Mouse (Mus musculus) lung, postnatal 0 days (tissue): Measurements from ENCODE around the gene Cplx3. TPM values are rescaled to one million over a fixed set of nuclear protein-coding genes. Genes with fewer than 3 reads are reported as not detected.

Experiments
- ATAC-seq: fragments of 200-750 bp; cut with Nextera tagmentation; 2 replicates; pipeline ENCODE4 v1.8.0; 2017; ENCODE audit warnings: moderate library complexity
- DNase-seq: peaks from one replicate; pipeline ENCODE4 v3.0.0-alpha.2; 2016; ENCODE audit warnings: low spot score
- H3K27ac ChIP-seq: fragments of 300-500 bp; sonication (generic); 2 replicates; pipeline ENCODE4 v1.5.1; 2014; ENCODE audit warnings: antibody characterized with exemption, mild to moderate bottlenecking, low read length, mixed read lengths
- H3K27me3 ChIP-seq: fragments of 300-500 bp; sonication (generic); replicated peaks from 2 replicates; pipeline ENCODE4 v1.6.1; 2014; ENCODE audit warnings: low read length, mixed read lengths; ENCODE audit not compliant: insufficient read depth
- H3K36me3 ChIP-seq: fragments of 300-500 bp; sonication (generic); 2 replicates; pipeline ENCODE4 v1.6.1; 2014; ENCODE audit warnings: low read length, mixed read lengths; ENCODE audit not compliant: insufficient read depth
- H3K4me1 ChIP-seq: fragments of 300-500 bp; sonication (generic); 2 replicates; pipeline ENCODE4 v1.6.1; 2014; ENCODE audit warnings: antibody characterized with exemption, low read depth, low read length, mixed read lengths; ENCODE audit not compliant: insufficient read depth
- H3K4me2 ChIP-seq: fragments of 300-500 bp; sonication (generic); replicated peaks from 2 replicates; pipeline ENCODE4 v1.6.1; 2014; ENCODE audit warnings: low read depth, mild to moderate bottlenecking, low read length, moderate library complexity, mixed read lengths
- H3K4me3 ChIP-seq: fragments of 300-500 bp; sonication (generic); 2 replicates; pipeline ENCODE4 v1.5.1; 2014; ENCODE audit warnings: low read depth, low read length
- H3K9ac ChIP-seq: fragments of 300-500 bp; sonication (generic); replicated peaks from 2 replicates; pipeline ENCODE4 v1.6.1; 2014; ENCODE audit warnings: low read depth, mild to moderate bottlenecking
- H3K9me3 ChIP-seq: fragments of 300-500 bp; sonication (generic); 2 replicates; pipeline ENCODE4 v1.6.1; 2016; ENCODE audit warnings: low read length, mixed read lengths
- CTCF ChIP-seq: IDR thresholded peaks from 2 replicates; pipeline ENCODE4 v1.5.1; 2016; ENCODE audit warnings: antibody characterized with exemption, mild to moderate bottlenecking
- EP300 ChIP-seq: IDR thresholded peaks from 2 replicates; pipeline ENCODE4 v1.6.1; 2016; ENCODE audit warnings: antibody characterized with exemption, mild to moderate bottlenecking, control low read depth
- WGBS: fragments of 180-500 bp; shearing (Covaris S2); extraction: QIAGEN DNeasy Blood & Tissue Kit; methylation state at CpG from one replicate; pipeline ENCODE4 v1.1.7; 2014; 5-methylcytosine and 5-hydroxymethylcytosine counted together
- polyA plus RNA-seq: library from polyadenylated mRNA; unstranded; fragments of >200 nt; fragmentation: Nextera tagmentation; extraction: Ambion mirVana; gene quantifications from 2 replicates; pipeline ENCODE4 v1.2.1, GENCODE M21; 2015

Gene Cplx3
- polyA plus RNA-seq, 1 experiment from 2014 or later: not detected

- H3K4me1 ChIP-seq: peaks cover 34% of the 10 kb centered on the region
- no peak for ATAC-seq
- peak overlapping the region; percentile 93 for H3K4me3 ChIP-seq
- 0% methylated on average over 16 of the region's 18 CpGs for WGBS
- H3K27me3 ChIP-seq: no peaks in the 10 kb centered on the region
- H3K4me2 ChIP-seq: peak overlapping the region; percentile 94
- H3K9me3 ChIP-seq: no peaks in the 10 kb centered on the region
- no peak for TF ChIP-seq EP300
- no peak for DNase-seq
- H3K36me3 ChIP-seq: no peaks in the 10 kb centered on the region
- peak overlapping the region; percentile 94 for H3K9ac ChIP-seq
- H3K27ac ChIP-seq: peak overlapping the region; percentile 96
These were observed 38.4 kb upstream of the Cplx3 start for GRCm38 (mm10) chr9:57644442-57644943.

GRCm38 (mm10) chr9:57643856-57644180 is 37.7 kb upstream of the Cplx3 start:
- peak overlapping the region; percentile 93 for H3K4me3 ChIP-seq
- H3K36me3 ChIP-seq: no peaks in the 10 kb centered on the region
- no peaks in the 10 kb centered on the region for H3K27me3 ChIP-seq
- peak overlapping the region; percentile 43; the same call in 1 of the 2 replicates for H3K27ac ChIP-seq
- TF ChIP-seq EP300: no peak
- no peak for DNase-seq
- no peak for ATAC-seq
- 23% methylated on average over 7 of the region's 7 CpGs for WGBS
- H3K9me3 ChIP-seq: no peaks in the 10 kb centered on the region
- H3K4me1 ChIP-seq: peaks cover 41% of the 10 kb centered on the region
- peak overlapping the region; percentile 19; the same call in 1 of the 2 replicates for H3K9ac ChIP-seq
- peak overlapping the region; percentile 94 for H3K4me2 ChIP-seq

GRCm38 (mm10) chr9:57643169-57643855 is 37.2 kb upstream of the Cplx3 start:
- peak overlapping the region; percentile 94 for H3K4me2 ChIP-seq
- H3K36me3 ChIP-seq: no peaks in the 10 kb centered on the region
- H3K27ac ChIP-seq: peak overlapping the region; percentile 43; the same call in 1 of the 2 replicates
- ATAC-seq (no peak), DNase-seq (no peak)
- WGBS: 66% methylated on average over 9 of the region's 9 CpGs
- peak overlapping the region; percentile 19; the same call in 1 of the 2 replicates for H3K9ac ChIP-seq
- no peaks in the 10 kb centered on the region for H3K9me3 ChIP-seq
- peak overlapping the region; percentile 93 for H3K4me3 ChIP-seq
- TF ChIP-seq CTCF: no peak
- TF ChIP-seq EP300: no peak
- H3K4me1 ChIP-seq: peaks cover 46% of the 10 kb centered on the region
- H3K27me3 ChIP-seq: no peaks in the 10 kb centered on the region

GRCm38 (mm10) chr9:57641775-57642550 is 35.9 kb upstream of the Cplx3 start:
- WGBS: 84% methylated on average over 13 of the region's 13 CpGs
- no peak overlapping the region for H3K27ac ChIP-seq
- peaks cover 59% of the 10 kb centered on the region for H3K4me1 ChIP-seq
- no peaks in the 10 kb centered on the region for H3K27me3 ChIP-seq
- H3K36me3 ChIP-seq: no peaks in the 10 kb centered on the region
- ATAC-seq (no peak), DNase-seq (no peak)
- H3K9ac ChIP-seq: no peak overlapping the region
- H3K4me3 ChIP-seq: no peak overlapping the region
- TF ChIP-seq EP300: no peak
- TF ChIP-seq CTCF: no peak
- no peaks in the 10 kb centered on the region for H3K9me3 ChIP-seq
- no peak overlapping the region for H3K4me2 ChIP-seq

GRCm38 (mm10) chr9:57641022-57641421 is 34.9 kb upstream of the Cplx3 start:
- Histone ChIP-seq H3K27me3 (no peaks in the 10 kb centered on the region), H3K27ac (peak overlapping the region; percentile 85; the same call in 1 of the 2 replicates), H3K9ac (no peak overlapping the region), H3K4me3 (no peak overlapping the region), H3K9me3 (no peaks in the 10 kb centered on the region), H3K36me3 (no peaks in the 10 kb centered on the region), H3K4me1 (peaks cover 60% of the 10 kb centered on the region), H3K4me2 (peak overlapping the region; percentile 35)
- ATAC-seq (no peak), DNase-seq (no peak)
- TF ChIP-seq CTCF (no peak), EP300 (no peak)
- 79% methylated on average over 1 of the region's 1 CpGs for WGBS

- H3K27me3 ChIP-seq: no peaks in the 10 kb centered on the region
- ATAC-seq (peak; percentile 10; the same call in 1 of the 2 replicates), DNase-seq (peak; percentile 80)
- H3K36me3 ChIP-seq: no peaks in the 10 kb centered on the region
- 7% methylated on average over 15 of the region's 15 CpGs for WGBS
- H3K9me3 ChIP-seq: no peaks in the 10 kb centered on the region
- TF ChIP-seq CTCF (no peak), EP300 (no peak)
- H3K4me3 ChIP-seq: peak overlapping the region; percentile 4; the same call in 1 of the 2 replicates
- H3K9ac ChIP-seq: no peak overlapping the region
- H3K4me1 ChIP-seq: peaks cover 60% of the 10 kb centered on the region
- H3K4me2 ChIP-seq: peak overlapping the region; percentile 35
- peak overlapping the region; percentile 85; the same call in 1 of the 2 replicates for H3K27ac ChIP-seq
These were observed 34.3 kb upstream of the Cplx3 start for GRCm38 (mm10) chr9:57640384-57640783.
